Mouse (Mus musculus) small intestine, adult 2 months (tissue): ENCODE results near the gene Zbtb9. TPM values are rescaled to one million over a fixed set of nuclear protein-coding genes. Genes with fewer than 3 reads are reported as not detected.

Source experiments
- H3K27ac ChIP-seq: fragments of 200-500 bp; 2 replicates; pipeline ENCODE4 v1.5.1; 2012; ENCODE audit warnings: low read depth, low read length, control low read depth, inconsistent platforms; ENCODE audit not compliant: insufficient read depth
- H3K27me3 ChIP-seq: fragments of 200-500 bp; 2 replicates; pipeline ENCODE4 v1.6.1; 2012; ENCODE audit warnings: mild to moderate bottlenecking, moderate library complexity, low read length, inconsistent platforms; ENCODE audit not compliant: control insufficient read depth, insufficient read depth
- H3K36me3 ChIP-seq: fragments of 200-500 bp; 2 replicates; pipeline ENCODE4 v1.6.1; 2012; ENCODE audit warnings: mild to moderate bottlenecking, low read length, control low read depth, inconsistent platforms; ENCODE audit not compliant: control insufficient read depth, insufficient read depth
- H3K4me1 ChIP-seq: fragments of 200-500 bp; 2 replicates; pipeline ENCODE4 v1.6.1; 2012; ENCODE audit warnings: low read length, inconsistent platforms, mixed read lengths; ENCODE audit not compliant: control insufficient read depth, insufficient read depth, insufficient read length
- H3K4me3 ChIP-seq: fragments of 200-500 bp; 2 replicates; pipeline ENCODE4 v1.5.1; 2012; ENCODE audit warnings: low read depth, mild to moderate bottlenecking, control low read depth, inconsistent platforms, low read length, moderate library complexity
- CTCF ChIP-seq: fragments of 200-500 bp; IDR thresholded peaks from 2 replicates; pipeline ENCODE4 v1.5.1; 2012; ENCODE audit warnings: low read depth, mild to moderate bottlenecking, control low read depth, inconsistent platforms, low read length, moderate library complexity, mixed read lengths; ENCODE audit not compliant: insufficient replicate concordance, insufficient read length; ENCODE audit errors: extremely low read depth
- POLR2A ChIP-seq: fragments of 200-500 bp; IDR thresholded peaks from 2 replicates; pipeline ENCODE4 v1.6.1; 2012; ENCODE audit warnings: low read depth, mild to moderate bottlenecking, control low read depth, inconsistent platforms, low read length, moderate library complexity
- WGBS: fragments of 180-500 bp; shearing (Covaris S2); methylation state at CpG from one replicate; pipeline ENCODE4 v1.1.7; 2018; 5-methylcytosine and 5-hydroxymethylcytosine counted together
- polyA plus RNA-seq: library from polyadenylated mRNA; depleted of rRNA; stranded (reverse); fragments of >200 nt; gene quantifications from 2 replicates; pipeline ENCODE4 v1.2.3, GENCODE M21; 2012

The Zbtb9 gene
- polyA plus RNA-seq, 1 experiment: 9.1 TPM

- no peaks in the 10 kb centered on the region for H3K27me3 ChIP-seq
- no peak for TF ChIP-seq CTCF
- no peak for TF ChIP-seq POLR2A
- no peaks in the 10 kb centered on the region for H3K36me3 ChIP-seq
- no peak overlapping the region for H3K27ac ChIP-seq
- no peak overlapping the region for H3K4me3 ChIP-seq
- H3K4me1 ChIP-seq: peaks cover 5% of the 10 kb centered on the region; the same call in 1 of the 2 replicates
These were observed 17.6 kb downstream of the Zbtb9 start for GRCm38 (mm10) chr17:26990521-26990920.

DNA sequence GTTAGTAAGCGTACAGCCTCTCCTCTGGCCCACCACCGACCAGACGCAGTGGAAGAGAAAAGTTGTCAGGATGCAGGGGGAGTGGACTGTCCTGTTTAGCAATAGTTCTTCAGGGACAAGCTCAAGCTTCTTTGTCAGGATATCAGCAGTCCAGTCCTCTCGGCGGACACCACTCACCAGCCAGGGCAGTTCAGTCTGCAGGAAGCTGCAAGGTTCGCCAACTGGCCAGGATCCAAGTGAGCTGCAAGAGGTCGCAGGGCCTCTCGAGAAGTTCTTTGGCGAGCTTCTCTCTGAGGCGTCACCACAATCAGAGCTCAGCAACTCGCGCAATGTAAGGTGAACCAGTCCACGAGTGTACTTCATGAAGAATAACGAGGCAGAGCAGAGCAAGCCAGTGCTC is 21.4 kb downstream of the Zbtb9 start:
- Histone ChIP-seq H3K4me1 (peaks cover 15% of the 10 kb centered on the region; the same call in 1 of the 2 replicates), H3K4me3 (0 out of 2 replicates have a peak overlapping the region, but pooled peaks have one; percentile 9), H3K27me3 (no peaks in the 10 kb centered on the region), H3K27ac (no peak overlapping the region), H3K36me3 (no peaks in the 10 kb centered on the region)
- TF ChIP-seq CTCF: no peak
- no peak for TF ChIP-seq POLR2A
- WGBS: 37% methylated on average over 14 of the region's 14 CpGs

- peaks cover 15% of the 10 kb centered on the region; the same call in 1 of the 2 replicates for H3K4me1 ChIP-seq
- TF ChIP-seq CTCF (no peak), POLR2A (no peak)
- no peaks in the 10 kb centered on the region for H3K36me3 ChIP-seq
- WGBS: 79% methylated on average over 6 of the region's 6 CpGs
- no peak overlapping the region for H3K4me3 ChIP-seq
- H3K27me3 ChIP-seq: no peaks in the 10 kb centered on the region
- no peak overlapping the region for H3K27ac ChIP-seq
These were observed 22.0 kb downstream of the Zbtb9 start for GRCm38 (mm10) chr17:26995006-26995405.

GRCm38 (mm10) chr17:26995562-26995961 is 22.6 kb downstream of the Zbtb9 start:
- TF ChIP-seq CTCF (no peak), POLR2A (no peak)
- WGBS: 79% methylated on average over 8 of the region's 8 CpGs
- Histone ChIP-seq H3K27me3 (no peaks in the 10 kb centered on the region), H3K36me3 (no peaks in the 10 kb centered on the region), H3K27ac (no peak overlapping the region), H3K4me3 (no peak overlapping the region), H3K4me1 (peaks cover 13% of the 10 kb centered on the region; the same call in 1 of the 2 replicates)

- Histone ChIP-seq H3K27ac (no peak overlapping the region), H3K4me3 (no peak overlapping the region), H3K36me3 (no peaks in the 10 kb centered on the region), H3K4me1 (peaks cover 13% of the 10 kb centered on the region; the same call in 1 of the 2 replicates), H3K27me3 (no peaks in the 10 kb centered on the region)
- TF ChIP-seq CTCF (no peak), POLR2A (no peak)
- 83% methylated on average over 4 of the region's 4 CpGs for WGBS
These were observed 24.7 kb downstream of the Zbtb9 start for GRCm38 (mm10) chr17:26997661-26998060.

- H3K27me3 ChIP-seq: no peaks in the 10 kb centered on the region
- no peaks in the 10 kb centered on the region for H3K36me3 ChIP-seq
- H3K4me1 ChIP-seq: peaks cover 13% of the 10 kb centered on the region; the same call in 1 of the 2 replicates
- 71% methylated on average over 15 of the region's 15 CpGs for WGBS
- H3K27ac ChIP-seq: no peak overlapping the region
- no peak overlapping the region for H3K4me3 ChIP-seq
- TF ChIP-seq CTCF (no peak), POLR2A (no peak)
These were observed 25.3 kb downstream of the Zbtb9 start for GRCm38 (mm10) chr17:26998283-26998682.

DNA sequence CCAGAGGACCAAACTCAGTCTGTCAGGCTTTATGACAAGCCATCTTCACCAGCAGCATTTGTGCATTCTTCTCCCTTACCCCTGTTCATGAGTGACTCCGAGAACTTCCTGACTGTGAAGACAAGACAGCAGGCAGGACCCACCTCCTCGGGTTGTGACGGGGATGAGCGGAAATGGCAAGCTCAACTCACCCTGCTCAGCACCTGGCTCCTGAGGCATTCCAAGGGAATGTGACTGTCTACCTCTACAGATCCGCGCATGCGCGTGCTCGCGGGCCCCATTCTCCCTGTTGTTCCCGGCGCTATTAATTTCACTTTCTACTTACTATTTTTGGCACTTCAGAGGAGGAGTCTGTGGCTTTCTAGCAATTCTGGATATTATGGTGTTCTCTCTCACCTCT is 27.0 kb downstream of the Zbtb9 start:
- TF ChIP-seq CTCF: no peak
- no peak for TF ChIP-seq POLR2A

GRCm38 (mm10) chr17:27001151-27001550 is 28.2 kb downstream of the Zbtb9 start:
- no peak overlapping the region for H3K27ac ChIP-seq
- no peak for TF ChIP-seq POLR2A
- TF ChIP-seq CTCF: peak; percentile 37; the same call in 1 of the 2 replicates

More for the DNA sequence above, 27.0 kb downstream of the Zbtb9 start:
- Histone ChIP-seq H3K4me3 (peak overlapping the region; percentile 26), H3K36me3 (no peaks in the 10 kb centered on the region), H3K27ac (no peak overlapping the region), H3K4me1 (peaks cover 10% of the 10 kb centered on the region; the same call in 1 of the 2 replicates), H3K27me3 (no peaks in the 10 kb centered on the region)
- WGBS: 51% methylated on average over 12 of the region's 12 CpGs

More at GRCm38 (mm10) chr17:27001151-27001550, 28.2 kb downstream of the Zbtb9 start:
- Histone ChIP-seq H3K4me3 (no peak overlapping the region), H3K4me1 (peaks cover 7% of the 10 kb centered on the region; the same call in 1 of the 2 replicates), H3K36me3 (no peaks in the 10 kb centered on the region), H3K27me3 (no peaks in the 10 kb centered on the region)
- 72% methylated on average over 7 of the region's 7 CpGs for WGBS
